Mouse (Mus musculus) G1E-ER4 (cell line): Measurements from ENCODE around the gene Trappc5. TPM values are rescaled to one million over a fixed set of nuclear protein-coding genes. Genes with fewer than 3 reads are reported as not detected.

Experiments used
- GATA1 ChIP-seq: IDR thresholded peaks from one replicate; pipeline ENCODE4 v1.8.0; 2012; ENCODE audit warnings: low read length, inconsistent platforms
- polyA plus RNA-seq: library from polyadenylated mRNA; stranded (reverse); fragments of >175 nt; gene quantifications from 2 replicates; pipeline ENCODE4 v1.2.3, GENCODE M21; 2012

Trappc5 gene
- 22.4 and 25.8 TPM in 2 replicates for polyA plus RNA-seq

- TF ChIP-seq GATA1 = no peak
Measured at GRCm38 (mm10) chr8:3676131-3676992, at the start of gene Trappc5. Gene Trappc5, plus strand, starts transcription at chr8:3676299.

DNA sequence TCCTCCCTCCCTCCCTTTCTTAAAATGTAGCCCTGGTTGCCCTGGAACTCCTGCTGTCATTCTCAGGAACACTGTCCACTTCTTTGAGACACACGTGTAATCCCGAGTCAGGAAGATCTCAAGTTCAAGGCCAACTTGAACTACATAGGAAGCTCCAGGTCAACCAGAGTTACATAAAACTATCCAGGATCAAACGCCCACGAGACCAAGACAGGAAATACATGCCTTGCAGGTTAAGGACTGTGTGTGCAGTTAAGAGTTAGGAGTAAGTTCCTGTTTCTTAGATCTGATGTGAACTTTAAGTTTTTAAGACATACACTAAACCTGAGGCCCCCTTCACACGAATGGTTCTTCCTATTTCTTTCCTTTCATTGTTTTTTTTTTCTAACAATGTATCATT lies 49.1 kb upstream of the Trappc5 start:
- no peak for TF ChIP-seq GATA1

DNA sequence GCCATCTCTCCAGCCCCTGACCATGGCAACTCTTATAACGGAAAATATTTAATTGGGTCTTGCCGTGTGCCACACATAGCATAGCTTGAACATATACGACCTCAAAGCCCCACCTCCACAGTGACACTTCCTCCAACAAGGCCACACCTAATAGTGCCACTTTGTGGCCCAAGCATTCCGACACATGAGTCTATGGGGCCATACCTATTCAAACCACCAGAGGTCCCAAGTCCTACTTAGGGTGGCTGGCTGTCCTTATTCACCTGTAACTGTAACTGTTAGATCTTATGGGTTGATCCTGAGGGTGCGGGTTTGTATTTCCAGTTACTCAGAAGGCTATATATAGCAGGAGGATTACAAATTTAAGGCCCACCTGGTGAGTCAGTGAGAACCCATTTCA lies 48.1 kb upstream of the Trappc5 start:
- TF ChIP-seq GATA1 = no peak

DNA sequence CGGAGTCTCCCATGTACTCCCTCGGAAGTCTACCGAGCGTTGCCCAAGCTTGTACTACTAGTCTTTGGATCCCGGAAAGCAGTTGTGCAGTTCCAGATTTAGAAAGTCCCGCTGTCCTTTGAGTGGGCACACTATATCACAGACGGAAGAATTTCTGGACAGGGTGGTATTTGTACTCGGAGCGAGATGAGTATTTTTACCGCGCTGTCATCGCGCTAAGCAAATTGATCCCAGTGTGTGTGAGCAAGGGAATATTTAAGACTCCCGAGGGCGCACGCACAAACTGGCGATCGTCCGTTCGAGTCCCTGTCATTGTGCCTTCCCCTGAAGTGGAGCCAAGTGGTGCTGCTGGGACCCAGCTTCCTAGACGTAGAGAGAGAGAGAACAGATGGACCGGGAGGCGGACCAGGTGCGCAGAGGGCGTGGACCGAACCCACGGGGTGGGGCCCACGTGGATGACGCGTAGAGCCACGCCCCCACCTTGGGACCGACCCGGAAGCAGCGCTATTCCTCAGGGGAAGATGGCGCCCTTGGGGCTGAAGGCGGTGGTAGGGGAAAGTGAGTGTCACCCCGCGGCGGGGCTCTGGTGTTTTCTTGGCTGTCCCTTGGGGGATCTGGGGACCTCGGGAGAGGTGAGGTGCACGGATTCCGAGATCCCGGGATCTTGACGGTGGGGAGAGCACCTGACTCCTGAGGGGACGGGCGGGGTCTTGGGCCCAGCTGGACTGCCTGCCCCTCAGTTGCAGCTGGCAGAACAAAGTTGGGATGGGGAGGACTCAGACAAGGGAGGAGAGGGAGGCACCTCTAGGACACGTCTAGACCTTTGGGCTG lies 45.2 kb upstream of the Trappc5 start, which contains the start of gene Stxbp2:
Gene Stxbp2, plus strand, starts transcription at position 309 of the 831 bp plus-strand sequence.
- TF ChIP-seq GATA1 = no peak

GRCm38 (mm10) chr8:3631478-3631875 lies 44.6 kb upstream of the Trappc5 start:
- no peak for TF ChIP-seq GATA1

DNA sequence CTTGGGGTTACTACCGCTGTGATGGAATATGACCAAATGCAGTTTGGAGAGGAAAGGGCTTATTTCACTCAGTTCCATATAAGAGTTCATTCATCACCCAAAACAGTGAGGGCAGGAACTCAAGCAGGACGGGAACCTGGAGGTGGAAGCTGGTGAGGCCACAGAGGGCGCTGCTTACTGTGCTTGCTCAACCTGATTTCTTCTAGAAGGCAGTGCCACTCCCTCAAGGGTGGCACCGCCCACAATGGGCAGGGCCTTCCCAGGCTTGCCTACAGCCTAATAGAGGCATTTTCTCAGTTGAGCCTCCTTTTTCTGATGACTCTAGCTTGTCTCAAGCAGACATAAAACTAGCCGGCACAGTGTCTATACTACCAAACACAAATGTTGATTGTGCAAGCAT lies 30.3 kb upstream of the Trappc5 start:
- no peak for TF ChIP-seq GATA1

DNA sequence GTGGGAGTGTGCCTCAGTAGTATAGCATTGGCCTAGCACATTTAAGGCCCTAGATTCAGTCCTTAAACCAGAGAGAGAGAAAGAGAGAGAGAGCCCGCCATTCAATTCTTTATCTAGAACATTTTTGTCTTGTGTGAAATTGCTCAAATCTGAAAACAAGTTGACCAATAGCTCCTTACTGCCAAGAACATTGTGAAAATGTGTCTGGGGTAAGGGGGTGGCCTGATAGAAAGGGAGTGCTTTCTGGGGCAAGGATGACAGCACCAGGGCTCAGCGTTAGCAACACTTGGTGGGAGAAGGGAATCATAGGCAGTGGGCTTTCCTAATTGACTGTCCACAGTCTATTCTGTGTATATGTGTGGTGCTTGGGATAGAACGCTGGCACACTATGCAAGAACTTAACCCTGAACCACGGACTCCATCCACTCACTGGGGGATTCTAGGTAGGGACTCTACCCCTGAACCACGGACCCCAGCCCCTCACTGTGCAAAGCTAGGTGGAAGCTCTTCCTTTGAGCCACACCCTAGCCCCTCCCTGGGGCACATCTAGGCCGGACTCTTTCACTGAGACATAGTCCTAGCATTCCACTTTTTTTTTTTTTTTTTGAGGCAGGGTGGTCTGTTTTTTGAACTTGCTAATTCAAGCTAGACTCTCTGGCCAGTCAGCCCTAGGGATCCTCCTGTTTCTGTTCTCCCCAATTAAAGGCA lies 29.1 kb upstream of the Trappc5 start:
- TF ChIP-seq GATA1 = no peak

DNA sequence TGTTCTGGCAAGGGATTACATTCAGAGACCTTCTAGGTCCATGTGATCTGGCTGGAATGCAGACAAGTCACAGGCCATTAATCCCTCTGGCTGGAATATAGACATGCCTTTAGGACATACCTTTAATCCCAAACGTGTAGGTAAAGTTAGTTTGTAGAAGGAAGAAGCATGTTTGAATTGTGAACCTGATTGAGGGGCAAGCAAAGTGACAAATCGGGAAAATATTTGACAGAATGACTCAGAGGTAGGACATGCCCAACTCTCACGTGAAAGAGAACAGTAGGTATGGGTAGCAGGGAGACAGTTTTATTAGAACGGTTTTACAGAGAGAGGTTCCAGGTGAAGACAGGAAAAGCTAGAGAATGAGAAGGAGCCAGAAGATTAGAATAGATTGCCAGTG lies 28.5 kb upstream of the Trappc5 start:
- no peak for TF ChIP-seq GATA1

GRCm38 (mm10) chr8:3648268-3648667 lies 27.8 kb upstream of the Trappc5 start:
- no peak for TF ChIP-seq GATA1

- no peak for TF ChIP-seq GATA1
Measured at GRCm38 (mm10) chr8:3648990-3649389, 27.1 kb upstream of the Trappc5 start.

- no peak for TF ChIP-seq GATA1
Measured at GRCm38 (mm10) chr8:3652845-3653244, 23.3 kb upstream of the Trappc5 start.

DNA sequence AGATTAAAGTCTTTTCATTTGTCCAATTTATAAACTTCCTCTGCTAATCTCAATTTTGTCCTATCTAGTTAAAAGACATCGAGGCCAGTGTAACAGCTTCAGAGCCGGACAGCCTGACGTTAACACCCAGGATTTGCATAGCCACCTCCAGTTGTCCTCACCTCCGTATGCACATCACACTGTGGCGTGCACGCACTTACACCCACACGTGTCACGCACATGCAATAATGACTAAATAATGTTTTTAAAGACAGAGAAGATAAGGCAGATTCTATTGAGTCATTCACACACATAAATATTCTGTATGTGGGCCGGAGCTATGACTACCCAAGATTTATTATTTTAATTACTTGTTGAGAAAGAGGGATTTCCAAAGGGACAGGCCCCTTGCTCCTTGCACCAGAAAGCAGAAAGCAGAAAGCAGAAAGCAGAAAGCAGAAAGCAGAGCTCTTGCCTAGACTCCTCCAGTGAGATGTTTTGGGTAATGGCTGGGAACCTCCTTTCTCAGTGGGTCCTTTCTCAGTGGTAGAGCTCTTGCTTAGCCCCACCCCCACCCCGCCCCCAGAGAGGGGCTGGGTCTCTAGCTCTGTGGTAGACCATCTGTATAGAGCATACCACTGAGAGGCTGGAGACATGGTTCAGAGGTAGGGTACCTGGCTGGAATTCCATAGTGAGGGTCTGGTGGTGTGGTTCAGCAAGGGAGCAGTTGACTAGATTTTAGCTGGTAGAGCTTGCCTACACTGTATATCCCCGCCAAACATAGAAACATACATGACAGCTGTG lies 21.2 kb upstream of the Trappc5 start:
- no peak for TF ChIP-seq GATA1

DNA sequence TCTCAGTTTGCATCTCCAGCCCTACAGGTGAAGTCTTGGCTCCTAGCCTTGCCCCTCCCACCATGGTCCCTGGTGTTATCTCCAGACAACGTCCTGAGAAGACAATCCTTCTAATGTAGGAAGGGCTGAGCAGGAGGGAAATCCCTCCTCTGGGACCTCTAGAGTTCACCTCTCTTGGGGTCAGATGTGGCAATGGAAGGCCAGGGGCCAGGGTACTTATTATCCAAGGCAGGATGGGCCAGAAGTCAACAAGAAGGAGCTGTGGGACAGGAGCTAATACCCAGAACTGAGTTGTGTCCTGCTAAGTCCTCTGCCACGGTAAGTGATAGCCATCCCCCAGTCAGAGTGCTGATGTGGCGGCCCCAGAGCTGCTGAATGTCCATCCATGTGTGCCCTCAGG lies 20.6 kb upstream of the Trappc5 start, which contains the start of gene Retn:
Gene Retn, plus strand, starts transcription at position 245 of the 400 bp plus-strand sequence.
- no peak for TF ChIP-seq GATA1

DNA sequence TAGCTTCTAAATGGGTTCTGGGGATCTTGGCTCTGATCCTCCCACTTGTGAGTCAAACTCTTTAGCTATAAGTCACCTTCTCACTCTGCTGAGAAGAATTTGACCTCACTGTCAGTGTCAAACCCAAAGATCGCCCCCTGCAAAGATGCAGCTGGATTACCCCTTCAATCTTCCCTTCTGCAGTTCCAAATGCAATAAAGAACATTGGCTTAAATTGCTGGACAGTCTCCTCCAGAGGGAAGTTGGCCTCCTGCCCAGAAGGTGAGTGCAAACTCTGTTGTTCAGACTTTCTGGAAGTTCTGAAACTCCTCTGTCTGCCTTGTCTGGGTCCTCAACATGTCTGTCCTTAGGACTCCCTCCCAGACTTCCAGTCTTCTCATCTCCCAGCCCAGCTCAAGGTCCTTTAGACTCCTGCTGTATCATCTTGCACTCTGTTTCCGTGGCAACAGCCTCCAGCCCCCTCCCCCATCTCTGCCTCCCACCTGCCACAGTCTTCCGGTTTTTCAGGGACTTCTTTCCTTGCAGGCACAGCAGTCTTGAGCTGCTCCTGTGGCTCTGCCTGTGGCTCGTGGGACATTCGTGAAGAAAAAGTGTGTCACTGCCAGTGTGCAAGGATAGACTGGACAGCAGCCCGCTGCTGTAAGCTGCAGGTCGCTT lies 19.2 kb upstream of the Trappc5 start:
- TF ChIP-seq GATA1 = no peak
